Mouse (Mus musculus): ENCODE data around the gene Kcnj14.

Kcnj14 gene

GRCm38 (mm10) chr7:45766764-45767163, 57.8 kb downstream of the Kcnj14 start:
- no peak for DNase-seq (ENCODE audit: low read depth)
